Mouse (Mus musculus) hindbrain, embryonic 16.5 days (tissue): Measurements from ENCODE around the gene Arpc1a. TPM values are rescaled to one million over a fixed set of nuclear protein-coding genes. Genes with fewer than 3 reads are reported as not detected.
"Not testable (repeated sequence)": the region's sequence is repeated elsewhere in the genome, so short reads cannot be mapped to it uniquely, and the experiment has no call there.

Experiments
- ATAC-seq: fragments of 200-750 bp; cut with Nextera tagmentation; 2 replicates; pipeline ENCODE4 v1.8.0; 2017; ENCODE audit warnings: moderate TSS enrichment, moderate library complexity
- H3K27ac ChIP-seq: fragments of 300-500 bp; sonication (generic); 2 replicates; pipeline ENCODE4 v1.5.1; 2014; ENCODE audit warnings: low read depth, mild to moderate bottlenecking, control low read depth, low read length, moderate library complexity
- H3K27me3 ChIP-seq: fragments of 300-500 bp; sonication (generic); replicated peaks from 2 replicates; pipeline ENCODE4 v1.6.1; 2014; ENCODE audit warnings: low read length; ENCODE audit not compliant: control insufficient read depth, insufficient read depth
- H3K36me3 ChIP-seq: fragments of 300-500 bp; sonication (generic); 2 replicates; pipeline ENCODE4 v1.6.1; 2014; ENCODE audit warnings: mild to moderate bottlenecking, low read length, moderate library complexity, mixed read lengths; ENCODE audit not compliant: control insufficient read depth, insufficient read depth
- H3K4me1 ChIP-seq: fragments of 300-500 bp; sonication (generic); 2 replicates; pipeline ENCODE4 v1.6.1; 2014; ENCODE audit warnings: low read depth, low read length; ENCODE audit not compliant: control insufficient read depth, insufficient read depth
- H3K4me2 ChIP-seq: fragments of 300-500 bp; sonication (generic); 2 replicates; pipeline ENCODE4 v1.6.1; 2014; ENCODE audit warnings: mild to moderate bottlenecking, low read length, control low read depth, moderate library complexity
- H3K4me3 ChIP-seq: fragments of 300-500 bp; sonication (generic); 2 replicates; pipeline ENCODE4 v1.5.1; 2014; ENCODE audit warnings: mild to moderate bottlenecking, low read length, control low read depth, moderate library complexity
- H3K9ac ChIP-seq: fragments of 300-500 bp; sonication (generic); 2 replicates; pipeline ENCODE4 v1.6.1; 2014; ENCODE audit warnings: low read depth, mild to moderate bottlenecking, control low read depth, low read length, moderate library complexity
- H3K9me3 ChIP-seq: fragments of 300-500 bp; sonication (generic); 2 replicates; pipeline ENCODE4 v1.6.1; 2014; ENCODE audit warnings: mild to moderate bottlenecking, low read length, moderate library complexity; ENCODE audit not compliant: control insufficient read depth
- WGBS: fragments of 180-500 bp; shearing (Covaris S2); extraction: QIAGEN DNeasy Blood & Tissue Kit; methylation state at CpG from one replicate; pipeline ENCODE4 v1.1.7; 2014; 5-methylcytosine and 5-hydroxymethylcytosine counted together
- polyA plus RNA-seq: library from polyadenylated mRNA; unstranded; fragments of >200 nt; fragmentation: Nextera tagmentation; extraction: Ambion mirVana; gene quantifications from 2 replicates; pipeline ENCODE4 v1.2.1, GENCODE M21; 2015

Arpc1a gene
- polyA plus RNA-seq, 1 experiment from 2014 or later: 235 TPM

- Histone ChIP-seq H3K9ac (no peak overlapping the region), H3K4me3 (no peak overlapping the region), H3K4me1 (no peaks in the 10 kb centered on the region), H3K36me3 (peaks cover 12% of the 10 kb centered on the region), H3K9me3 (no peaks in the 10 kb centered on the region), H3K27me3 (no peaks in the 10 kb centered on the region), H3K4me2 (no peak overlapping the region), H3K27ac (no peak overlapping the region)
- no peak for ATAC-seq
- 92% methylated on average over 19 of the region's 19 CpGs for WGBS
Measured at GRCm38 (mm10) chr5:145123396-145123795, 39.8 kb downstream of the Arpc1a start.

- H3K4me3 ChIP-seq: no peak overlapping the region
- no peak for ATAC-seq
- H3K27ac ChIP-seq: no peak overlapping the region
- WGBS: 95% methylated on average over 9 of the region's 9 CpGs
- peaks cover 32% of the 10 kb centered on the region for H3K36me3 ChIP-seq
- H3K4me1 ChIP-seq: no peaks in the 10 kb centered on the region
- no peaks in the 10 kb centered on the region for H3K27me3 ChIP-seq
- H3K9me3 ChIP-seq: no peaks in the 10 kb centered on the region
- H3K4me2 ChIP-seq: no peak overlapping the region
- H3K9ac ChIP-seq: no peak overlapping the region
Measured at GRCm38 (mm10) chr5:145126580-145126979, 43.0 kb downstream of the Arpc1a start.

GRCm38 (mm10) chr5:145129124-145129523 is 45.5 kb downstream of the Arpc1a start:
- Histone ChIP-seq H3K9ac (no peak overlapping the region), H3K4me3 (no peak overlapping the region), H3K27me3 (no peaks in the 10 kb centered on the region), H3K9me3 (no peaks in the 10 kb centered on the region), H3K4me2 (no peak overlapping the region), H3K27ac (no peak overlapping the region), H3K4me1 (no peaks in the 10 kb centered on the region), H3K36me3 (peaks cover 55% of the 10 kb centered on the region)
- ATAC-seq: no peak
- 86% methylated on average over 4 of the region's 4 CpGs for WGBS

GRCm38 (mm10) chr5:145129773-145130172 is 46.1 kb downstream of the Arpc1a start:
- H3K4me2 ChIP-seq, H3K9me3 ChIP-seq, H3K4me1 ChIP-seq, H3K9ac ChIP-seq, H3K27me3 ChIP-seq, H3K4me3 ChIP-seq, ATAC-seq, H3K27ac ChIP-seq: not testable (repeated sequence)
- peaks cover 61% of the 10 kb centered on the region for H3K36me3 ChIP-seq
- 98% methylated on average over 5 of the region's 6 CpGs for WGBS

- Histone ChIP-seq H3K4me3 (no peak overlapping the region), H3K4me1 (no peaks in the 10 kb centered on the region), H3K9me3 (no peaks in the 10 kb centered on the region), H3K27ac (no peak overlapping the region), H3K27me3 (no peaks in the 10 kb centered on the region), H3K9ac (no peak overlapping the region), H3K36me3 (peaks cover 63% of the 10 kb centered on the region), H3K4me2 (no peak overlapping the region)
- ATAC-seq: no peak
- 95% methylated on average over 11 of the region's 11 CpGs for WGBS
Measured at GRCm38 (mm10) chr5:145130191-145130590, 46.6 kb downstream of the Arpc1a start.

GRCm38 (mm10) chr5:145130995-145131394 is 47.4 kb downstream of the Arpc1a start:
- Histone ChIP-seq H3K4me2 (no peak overlapping the region), H3K36me3 (peaks cover 64% of the 10 kb centered on the region), H3K4me3 (no peak overlapping the region), H3K9me3 (no peaks in the 10 kb centered on the region), H3K27ac (no peak overlapping the region), H3K4me1 (no peaks in the 10 kb centered on the region), H3K27me3 (no peaks in the 10 kb centered on the region), H3K9ac (no peak overlapping the region)
- ATAC-seq: no peak
- WGBS: 94% methylated on average over 3 of the region's 3 CpGs

GRCm38 (mm10) chr5:145133275-145133674 is 49.6 kb downstream of the Arpc1a start:
- not testable (repeated sequence) for H3K9ac ChIP-seq, ATAC-seq, H3K27me3 ChIP-seq, H3K4me2 ChIP-seq, H3K4me3 ChIP-seq, H3K27ac ChIP-seq, H3K9me3 ChIP-seq, H3K4me1 ChIP-seq
- H3K36me3 ChIP-seq: peaks cover 60% of the 10 kb centered on the region
- 92% methylated on average over 6 of the region's 6 CpGs for WGBS

- WGBS: 16% methylated on average over 6 of the region's 6 CpGs
- Histone ChIP-seq H3K36me3 (peaks cover 31% of the 10 kb centered on the region), H3K27me3 (no peaks in the 10 kb centered on the region), H3K4me1 (peaks cover 22% of the 10 kb centered on the region), H3K9me3 (no peaks in the 10 kb centered on the region), H3K9ac (peak overlapping the region; percentile 89), H3K27ac (no peak overlapping the region), H3K4me3 (peak overlapping the region; percentile 85), H3K4me2 (peak overlapping the region; percentile 90)
- no peak for ATAC-seq
Measured at GRCm38 (mm10) chr5:145138836-145139235, 55.2 kb downstream of the Arpc1a start.

GRCm38 (mm10) chr5:145139571-145140519 is 56.2 kb downstream of the Arpc1a start, which contains the start of the genes Pdap1 and Bud31:
Pdap1 (minus strand) TSS chr5:145140238.
Bud31 (plus strand) TSS chr5:145140362.
- ATAC-seq: peak; percentile 95
- H3K36me3 ChIP-seq: peaks cover 23% of the 10 kb centered on the region
- no peaks in the 10 kb centered on the region for H3K27me3 ChIP-seq

More at GRCm38 (mm10) chr5:145139571-145140519, 56.2 kb downstream of the Arpc1a start, which contains the start of the genes Pdap1 and Bud31:
- Histone ChIP-seq H3K9me3 (no peaks in the 10 kb centered on the region), H3K27ac (peak within 1 kb of the TSS; percentile 96), H3K4me2 (peak within 1 kb of the TSS; percentile 95), H3K9ac (peak within 1 kb of the TSS; percentile 89), H3K4me3 (peak within 1 kb of the TSS; percentile 85), H3K4me1 (peaks cover 22% of the 10 kb centered on the region)
- under 1% methylated on average over 75 of the region's 84 CpGs for WGBS
